Mouse (Mus musculus) limb, embryonic 14.5 days (tissue): ENCODE data around the gene Hnrnpa2b1. TPM values are rescaled to one million over a fixed set of nuclear protein-coding genes. Genes with fewer than 3 reads are reported as not detected.
A peak's percentile ranks its signal among the peaks of the same experiment; 100 is the strongest.

Experiments
- ATAC-seq: fragments of 200-750 bp; cut with Nextera tagmentation; 2 replicates; pipeline ENCODE4 v1.8.0; 2017; ENCODE audit warnings: low read depth, moderate number of reproducible peaks, moderate TSS enrichment; ENCODE audit not compliant: low FRiP score
- DNase-seq: peaks from one replicate; pipeline ENCODE4 v3.0.0-alpha.2; 2015; ENCODE audit warnings: low spot score
- H3K27ac ChIP-seq: fragments of 300-500 bp; sonication (generic); replicated peaks from 2 replicates; pipeline ENCODE4 v1.5.1; 2014; ENCODE audit warnings: low read depth, mild to moderate bottlenecking, low read length, moderate library complexity, mixed read lengths
- H3K27me3 ChIP-seq: fragments of 300-500 bp; sonication (generic); 2 replicates; pipeline ENCODE4 v1.6.1; 2014; ENCODE audit warnings: low read length, mixed read lengths; ENCODE audit not compliant: control insufficient read depth, insufficient read depth
- H3K36me3 ChIP-seq: fragments of 300-500 bp; sonication (generic); 2 replicates; pipeline ENCODE4 v1.6.1; 2014; ENCODE audit warnings: mild to moderate bottlenecking, low read length, moderate library complexity, mixed read lengths; ENCODE audit not compliant: control insufficient read depth, insufficient read depth
- H3K4me1 ChIP-seq: fragments of 300-500 bp; sonication (generic); 2 replicates; pipeline ENCODE4 v1.6.1; 2014; ENCODE audit warnings: antibody characterized with exemption, low read length, mixed read lengths; ENCODE audit not compliant: control insufficient read depth, insufficient read depth
- H3K4me2 ChIP-seq: fragments of 300-500 bp; sonication (generic); replicated peaks from 2 replicates; pipeline ENCODE4 v1.6.1; 2014; ENCODE audit warnings: low read depth, mild to moderate bottlenecking, low read length, moderate library complexity; ENCODE audit not compliant: severe bottlenecking
- H3K4me3 ChIP-seq: fragments of 300-500 bp; sonication (generic); replicated peaks from 2 replicates; pipeline ENCODE4 v1.5.1; 2014; ENCODE audit warnings: low read length
- H3K9ac ChIP-seq: fragments of 300-500 bp; sonication (generic); 2 replicates; pipeline ENCODE4 v1.6.1; 2014; ENCODE audit warnings: mild to moderate bottlenecking, low read depth, low read length, moderate library complexity; ENCODE audit not compliant: severe bottlenecking
- H3K9me3 ChIP-seq: fragments of 300-500 bp; sonication (generic); 2 replicates; pipeline ENCODE4 v1.6.1; 2016; ENCODE audit warnings: low read length; ENCODE audit not compliant: control insufficient read depth
- POLR2A ChIP-seq: fragments of 200-500 bp; IDR thresholded peaks from 2 replicates; pipeline ENCODE4 v1.8.0; 2012; ENCODE audit warnings: inconsistent platforms, mild to moderate bottlenecking, moderate library complexity, borderline replicate concordance; ENCODE audit not compliant: insufficient read depth, insufficient read length; ENCODE audit errors: extremely low read depth
- WGBS: fragments of 180-500 bp; shearing (Covaris S2); extraction: QIAGEN DNeasy Blood & Tissue Kit; methylation state at CpG from one replicate; pipeline ENCODE4 v1.1.7; 2014; 5-methylcytosine and 5-hydroxymethylcytosine counted together
- polyA plus RNA-seq, 2 experiments: library from polyadenylated mRNA; depleted of rRNA in 1 of 2; stranded (reverse) in 1 of 2; unstranded in 1 of 2; fragments of >200 nt; fragmentation: Nextera tagmentation in 1 of 2; extraction: Ambion mirVana in 1 of 2; gene quantifications; 2 replicates each; pipeline versions ENCODE4 v1.2.1 to v1.2.3; 2012 to 2014

The Hnrnpa2b1 gene
- polyA plus RNA-seq, 2 experiments, result 1,002 to 1,691 TPM

DNA sequence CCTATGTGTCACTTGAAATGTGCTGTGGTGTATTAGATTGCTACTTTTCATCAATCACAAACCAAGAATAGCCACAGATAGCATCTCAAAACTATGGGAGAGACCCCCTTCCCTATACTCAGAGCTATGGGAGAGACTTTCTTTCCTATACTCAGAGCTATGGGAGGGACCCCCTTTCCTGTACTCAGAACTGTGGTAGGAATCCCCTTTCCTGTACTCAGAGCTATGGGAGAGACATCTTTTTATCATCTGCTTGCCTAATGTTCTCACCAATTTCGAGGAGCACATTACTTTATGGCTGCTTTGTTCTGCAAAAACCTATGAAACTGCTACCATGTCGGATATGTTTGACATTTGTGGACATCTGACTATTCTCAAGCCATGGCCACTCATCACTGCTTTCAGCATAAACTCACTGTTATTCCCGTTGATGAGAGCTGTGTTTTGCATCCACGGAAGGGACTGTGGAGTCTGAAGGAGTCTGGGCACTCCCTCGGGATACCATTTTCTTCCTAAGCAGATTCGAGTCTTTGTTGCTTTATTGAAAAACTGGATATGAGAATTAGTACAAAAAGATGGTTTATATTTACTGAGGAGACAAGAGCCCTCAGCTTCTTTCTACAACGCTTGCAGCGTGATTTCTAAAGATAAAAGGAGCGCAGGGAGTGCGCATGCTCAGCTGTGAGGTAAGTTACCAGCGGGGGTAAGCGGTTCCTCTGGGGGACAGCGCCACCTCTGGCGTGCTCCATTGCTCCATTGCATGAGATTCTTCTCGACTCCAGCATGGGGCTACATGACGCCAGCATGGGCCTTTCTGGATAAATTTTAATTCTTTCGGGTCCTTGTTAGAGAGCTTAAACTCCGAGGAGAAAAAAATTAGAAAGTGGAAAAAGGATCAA is 39.3 kb upstream of the Hnrnpa2b1 start:
- Histone ChIP-seq H3K36me3 (no peaks in the 10 kb centered on the region), H3K27me3 (no peaks in the 10 kb centered on the region), H3K4me3 (peak overlapping the region; percentile 29), H3K4me2 (peak overlapping the region; percentile 45), H3K27ac (no peak overlapping the region), H3K9me3 (no peaks in the 10 kb centered on the region), H3K4me1 (no peaks in the 10 kb centered on the region), H3K9ac (peak overlapping the region; percentile 37)
- 26% methylated on average over 18 of the region's 18 CpGs for WGBS
- peak; percentile 84 for DNase-seq
- no peak for TF ChIP-seq POLR2A
- ATAC-seq, result peak; percentile 74; the same call in 1 of the 2 replicates

DNA sequence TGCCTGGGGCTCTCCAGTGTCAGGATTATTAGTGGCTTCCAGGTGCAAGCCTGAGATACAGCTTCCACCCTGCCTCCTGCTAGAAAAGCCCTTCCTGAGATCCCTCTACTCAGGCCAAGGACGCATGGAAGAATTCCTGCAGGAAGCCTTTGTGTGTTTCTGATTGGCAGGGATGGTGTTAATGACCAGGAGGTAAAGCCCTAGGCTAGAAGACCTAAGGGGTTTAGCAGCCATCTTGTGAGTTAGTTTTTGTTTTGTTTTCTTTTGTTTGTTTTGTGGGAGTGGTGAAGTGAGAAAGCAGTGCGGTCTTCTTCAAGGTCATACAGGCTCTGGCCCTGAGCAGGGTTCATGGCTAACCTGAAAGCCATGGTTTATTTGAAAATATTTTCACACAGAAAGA is 37.9 kb upstream of the Hnrnpa2b1 start:
- WGBS, result 48% methylated on average over 2 of the region's 2 CpGs
- no peak overlapping the region for H3K4me2 ChIP-seq

DNA sequence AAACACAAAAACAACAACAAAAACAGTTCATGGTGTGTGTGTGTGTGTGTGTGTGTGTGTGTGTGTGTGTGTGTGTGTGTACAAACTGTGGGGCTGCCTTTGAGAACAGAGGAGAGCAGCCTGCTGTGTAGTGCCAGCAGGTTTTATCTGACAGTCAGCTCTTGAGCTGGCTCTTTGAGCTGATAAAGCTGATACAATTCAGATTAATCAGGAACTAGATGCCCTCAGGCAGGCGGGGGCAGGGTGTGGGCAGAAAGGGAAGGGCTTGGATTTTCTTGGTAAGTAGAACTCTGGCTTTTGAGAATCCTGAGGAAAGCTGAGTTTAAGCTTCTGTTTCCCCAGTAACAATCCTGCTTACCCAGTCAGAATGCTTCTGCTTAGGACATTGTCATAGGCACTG is 36.0 kb upstream of the Hnrnpa2b1 start:
- Histone ChIP-seq H3K4me1 (no peaks in the 10 kb centered on the region), H3K27me3 (no peaks in the 10 kb centered on the region), H3K4me3 (no peak overlapping the region), H3K9ac (no peak overlapping the region), H3K27ac (no peak overlapping the region), H3K4me2 (no peak overlapping the region), H3K9me3 (no peaks in the 10 kb centered on the region), H3K36me3 (no peaks in the 10 kb centered on the region)
- TF ChIP-seq POLR2A, result no peak
- DNase-seq (no peak), ATAC-seq (no peak)
- 71% methylated on average over 1 of the region's 1 CpGs for WGBS

More for the DNA sequence above, 37.9 kb upstream of the Hnrnpa2b1 start:
- DNase-seq, result no peak
- Histone ChIP-seq H3K9ac (no peak overlapping the region), H3K9me3 (no peaks in the 10 kb centered on the region), H3K36me3 (no peaks in the 10 kb centered on the region), H3K4me1 (no peaks in the 10 kb centered on the region), H3K27me3 (no peaks in the 10 kb centered on the region), H3K4me3 (no peak overlapping the region), H3K27ac (no peak overlapping the region)
- no peak for TF ChIP-seq POLR2A
- ATAC-seq, result no peak

DNA sequence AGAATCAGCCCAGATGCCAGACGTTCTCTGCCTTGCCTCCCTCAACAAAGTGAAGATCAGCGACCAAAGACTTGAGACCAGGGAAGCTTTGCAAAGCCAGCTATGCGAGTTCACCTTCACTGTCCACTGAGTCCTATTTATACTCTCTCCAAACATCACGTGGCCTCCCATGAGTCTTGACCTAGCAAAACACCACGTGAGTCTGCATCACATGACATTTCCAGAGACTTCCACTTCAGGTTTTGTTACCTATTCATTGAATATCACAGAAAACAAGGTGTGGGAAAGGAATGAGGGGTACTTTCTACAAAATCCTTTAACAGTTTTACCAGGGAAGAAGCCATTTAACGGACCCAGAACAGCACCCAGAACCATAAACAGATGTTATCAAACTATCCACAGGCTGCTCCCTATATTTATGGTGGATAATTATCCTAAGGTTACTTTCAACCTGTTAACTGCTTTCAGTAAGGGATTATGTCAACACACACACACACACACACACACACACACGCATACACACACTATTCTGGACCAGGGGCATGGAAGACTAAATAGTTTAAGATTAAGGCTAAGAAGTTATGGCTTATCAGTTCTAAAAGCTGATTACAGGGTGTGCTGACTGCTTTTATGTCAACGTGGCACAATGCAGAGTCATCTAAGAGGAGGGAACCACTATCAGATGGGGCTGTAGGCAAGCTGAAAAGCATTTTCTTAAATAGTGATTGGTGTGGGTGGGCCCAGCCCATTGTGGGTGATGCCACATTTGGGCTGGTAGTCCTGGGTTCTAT is 27.8 kb upstream of the Hnrnpa2b1 start:
- Histone ChIP-seq H3K27ac (no peak overlapping the region), H3K4me2 (no peak overlapping the region), H3K4me3 (no peak overlapping the region), H3K4me1 (no peaks in the 10 kb centered on the region), H3K27me3 (no peaks in the 10 kb centered on the region), H3K36me3 (no peaks in the 10 kb centered on the region), H3K9ac (no peak overlapping the region), H3K9me3 (no peaks in the 10 kb centered on the region)
- no peak for DNase-seq
- 58% methylated on average over 8 of the region's 8 CpGs for WGBS
- TF ChIP-seq POLR2A, result no peak
- ATAC-seq, result no peak

DNA sequence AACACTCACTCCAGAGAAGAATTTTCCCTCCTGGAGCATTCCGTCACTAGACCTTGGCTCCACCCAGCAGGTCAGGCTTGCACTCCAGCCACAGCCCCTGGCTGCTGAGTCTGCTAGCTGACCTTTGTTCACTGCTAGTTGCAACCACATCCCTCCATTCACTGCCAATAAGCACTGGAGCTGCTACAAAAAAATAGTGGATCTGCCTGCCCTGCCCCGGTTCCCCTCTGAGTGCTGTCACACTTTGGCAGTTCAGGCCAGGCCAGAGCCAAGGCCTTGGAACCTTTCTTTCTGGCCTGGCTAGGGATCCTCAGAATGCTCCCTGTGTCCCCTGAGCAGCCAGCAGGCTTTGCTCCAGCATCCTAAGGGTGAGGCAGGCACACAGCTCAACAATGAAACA is 20.1 kb upstream of the Hnrnpa2b1 start:
- Histone ChIP-seq H3K4me3 (no peak overlapping the region), H3K9ac (no peak overlapping the region), H3K27ac (no peak overlapping the region), H3K9me3 (no peaks in the 10 kb centered on the region), H3K4me2 (no peak overlapping the region), H3K36me3 (no peaks in the 10 kb centered on the region), H3K27me3 (no peaks in the 10 kb centered on the region), H3K4me1 (peaks cover 6% of the 10 kb centered on the region; the same call in 1 of the 2 replicates)
- DNase-seq (no peak), ATAC-seq (no peak; the same call in 1 of the 2 replicates)
- no peak for TF ChIP-seq POLR2A
- WGBS, result 37% methylated on average over 2 of the region's 2 CpGs
